Mouse (Mus musculus) adrenal gland, postnatal 25 days (tissue): ENCODE measurements around the gene Ctu1. TPM values are rescaled to one million over a fixed set of nuclear protein-coding genes. Genes with fewer than 3 reads are reported as not detected.
"Not testable (repeated sequence)": the region's sequence is repeated elsewhere in the genome, so short reads cannot be mapped to it uniquely, and the experiment has no call there.

Experiments
- DNase-seq: peaks from one replicate; pipeline ENCODE4 v3.0.0; 2021; ENCODE audit warnings: mixed read lengths
- long read RNA-seq: library from polyadenylated mRNA; stranded (forward); transcript quantifications from one replicate; pipeline ENCODE4 v2.0.0, GENCODE M21; 2021
- total RNA-seq: library from RNA; stranded (reverse); gene quantifications from 2 replicates; pipeline ENCODE4 v1.2.3, GENCODE M21; 2021

Ctu1 gene
- 11.1 and 13.4 TPM in 2 replicates for total RNA-seq
- long read RNA-seq, transcript Ctu1-201 (3 exons, 2,475 nt) = major isoform, 16 of 19 reads
- long read RNA-seq, partial matches to known transcripts = 2 of 19 reads
- long read RNA-seq, other reads (novel, unspliced or antisense) = 1 of 19 reads

GRCm38 (mm10) chr7:43671809-43672580 lies at the start of gene Ctu1:
Ctu1 (plus strand) TSS chr7:43672016.
- peak; percentile 87 for DNase-seq

- no peak for DNase-seq
Observed at GRCm38 (mm10) chr7:43622927-43623326, 48.9 kb upstream of the Ctu1 start.

GRCm38 (mm10) chr7:43623819-43624218 lies 48.0 kb upstream of the Ctu1 start:
- no peak for DNase-seq

GRCm38 (mm10) chr7:43625065-43625464 lies 46.8 kb upstream of the Ctu1 start:
- no peak for DNase-seq

- no peak for DNase-seq
Observed at GRCm38 (mm10) chr7:43625794-43626422, 45.9 kb upstream of the Ctu1 start.

GRCm38 (mm10) chr7:43633940-43634339 lies 37.9 kb upstream of the Ctu1 start:
- DNase-seq = no peak

- no peak for DNase-seq
Observed at GRCm38 (mm10) chr7:43634500-43634899, 37.3 kb upstream of the Ctu1 start, which contains the start of gene Ceacam18. Ceacam18 (plus strand) TSS chr7:43634707.

- DNase-seq = no peak
Observed at GRCm38 (mm10) chr7:43636194-43636593, 35.6 kb upstream of the Ctu1 start.

- DNase-seq = no peak
Observed at GRCm38 (mm10) chr7:43637118-43637517, 34.7 kb upstream of the Ctu1 start.

- peak; percentile 34 for DNase-seq
Observed at GRCm38 (mm10) chr7:43642587-43642986, 29.2 kb upstream of the Ctu1 start.

GRCm38 (mm10) chr7:43643046-43643652 lies 28.7 kb upstream of the Ctu1 start:
- DNase-seq = no peak

GRCm38 (mm10) chr7:43652683-43653082 lies 19.1 kb upstream of the Ctu1 start:
- DNase-seq = no peak

- no peak for DNase-seq
Observed at GRCm38 (mm10) chr7:43654519-43654918, 17.3 kb upstream of the Ctu1 start.

- DNase-seq = no peak
Observed at GRCm38 (mm10) chr7:43656232-43656631, 15.6 kb upstream of the Ctu1 start.

- DNase-seq = no peak
Observed at GRCm38 (mm10) chr7:43660002-43660401, 11.8 kb upstream of the Ctu1 start, which contains the start of gene Siglece. Siglece (minus strand) TSS chr7:43660161.

GRCm38 (mm10) chr7:43662804-43663203 lies 9.0 kb upstream of the Ctu1 start:
- DNase-seq = peak; percentile 25

GRCm38 (mm10) chr7:43667221-43667620 lies 4.6 kb upstream of the Ctu1 start:
- not testable (repeated sequence) for DNase-seq

GRCm38 (mm10) chr7:43668582-43668981 lies 3.2 kb upstream of the Ctu1 start:
- peak; percentile 26 for DNase-seq

- no peak for DNase-seq
Observed at GRCm38 (mm10) chr7:43671064-43671808, 580 bp upstream of the Ctu1 start.

GRCm38 (mm10) chr7:43672581-43673260 lies 905 bp downstream of the Ctu1 start:
- DNase-seq = no peak

- DNase-seq = no peak
Observed at GRCm38 (mm10) chr7:43675091-43675490, 3.3 kb downstream of the Ctu1 start.

- DNase-seq = peak; percentile 47
Observed at GRCm38 (mm10) chr7:43678517-43678916, 6.7 kb downstream of the Ctu1 start.
